Mouse (Mus musculus) hindbrain, embryonic 16.5 days (tissue): ENCODE measurements around the gene Ctc1. TPM values are rescaled to one million over a fixed set of nuclear protein-coding genes. Genes with fewer than 3 reads are reported as not detected.
"Not testable (repeated sequence)": the region's sequence is repeated elsewhere in the genome, so short reads cannot be mapped to it uniquely, and the experiment has no call there.

Source experiments
- ATAC-seq: fragments of 200-750 bp; cut with Nextera tagmentation; 2 replicates; pipeline ENCODE4 v1.8.0; 2017; ENCODE audit warnings: moderate TSS enrichment, moderate library complexity
- H3K27ac ChIP-seq: fragments of 300-500 bp; sonication (generic); 2 replicates; pipeline ENCODE4 v1.5.1; 2014; ENCODE audit warnings: low read depth, mild to moderate bottlenecking, control low read depth, low read length, moderate library complexity
- H3K27me3 ChIP-seq: fragments of 300-500 bp; sonication (generic); replicated peaks from 2 replicates; pipeline ENCODE4 v1.6.1; 2014; ENCODE audit warnings: low read length; ENCODE audit not compliant: control insufficient read depth, insufficient read depth
- H3K36me3 ChIP-seq: fragments of 300-500 bp; sonication (generic); 2 replicates; pipeline ENCODE4 v1.6.1; 2014; ENCODE audit warnings: mild to moderate bottlenecking, low read length, moderate library complexity, mixed read lengths; ENCODE audit not compliant: control insufficient read depth, insufficient read depth
- H3K4me1 ChIP-seq: fragments of 300-500 bp; sonication (generic); 2 replicates; pipeline ENCODE4 v1.6.1; 2014; ENCODE audit warnings: low read depth, low read length; ENCODE audit not compliant: control insufficient read depth, insufficient read depth
- H3K4me2 ChIP-seq: fragments of 300-500 bp; sonication (generic); 2 replicates; pipeline ENCODE4 v1.6.1; 2014; ENCODE audit warnings: mild to moderate bottlenecking, low read length, control low read depth, moderate library complexity
- H3K4me3 ChIP-seq: fragments of 300-500 bp; sonication (generic); 2 replicates; pipeline ENCODE4 v1.5.1; 2014; ENCODE audit warnings: mild to moderate bottlenecking, low read length, control low read depth, moderate library complexity
- H3K9ac ChIP-seq: fragments of 300-500 bp; sonication (generic); 2 replicates; pipeline ENCODE4 v1.6.1; 2014; ENCODE audit warnings: low read depth, mild to moderate bottlenecking, control low read depth, low read length, moderate library complexity
- H3K9me3 ChIP-seq: fragments of 300-500 bp; sonication (generic); 2 replicates; pipeline ENCODE4 v1.6.1; 2014; ENCODE audit warnings: mild to moderate bottlenecking, low read length, moderate library complexity; ENCODE audit not compliant: control insufficient read depth
- WGBS: fragments of 180-500 bp; shearing (Covaris S2); extraction: QIAGEN DNeasy Blood & Tissue Kit; methylation state at CpG from one replicate; pipeline ENCODE4 v1.1.7; 2014; 5-methylcytosine and 5-hydroxymethylcytosine counted together
- polyA plus RNA-seq: library from polyadenylated mRNA; unstranded; fragments of >200 nt; fragmentation: Nextera tagmentation; extraction: Ambion mirVana; gene quantifications from 2 replicates; pipeline ENCODE4 v1.2.1, GENCODE M21; 2015

Ctc1 gene
- polyA plus RNA-seq, 1 experiment from 2014 or later: 62.9 TPM

GRCm38 (mm10) chr11:69002782-69003181 lies 12.9 kb upstream of the Ctc1 start:
- 97% methylated on average over 4 of the region's 4 CpGs for WGBS
- not testable (repeated sequence) for H3K4me3 ChIP-seq, H3K9ac ChIP-seq, H3K9me3 ChIP-seq, H3K27me3 ChIP-seq, H3K4me1 ChIP-seq, ATAC-seq, H3K27ac ChIP-seq, H3K4me2 ChIP-seq
- H3K36me3 ChIP-seq: peaks cover 24% of the 10 kb centered on the region

GRCm38 (mm10) chr11:69003592-69003991 lies 12.1 kb upstream of the Ctc1 start:
- peaks cover 10% of the 10 kb centered on the region for H3K4me1 ChIP-seq
- 63% methylated on average over 4 of the region's 4 CpGs for whole genome bisulfite sequencing
- no peak overlapping the region for H3K27ac ChIP-seq
- no peaks in the 10 kb centered on the region for H3K27me3 ChIP-seq
- H3K9me3 ChIP-seq: no peaks in the 10 kb centered on the region
- ATAC-seq: no peak
- no peak overlapping the region for H3K4me2 ChIP-seq
- peaks cover 21% of the 10 kb centered on the region for H3K36me3 ChIP-seq
- H3K9ac ChIP-seq: no peak overlapping the region
- no peak overlapping the region for H3K4me3 ChIP-seq

- WGBS: 91% methylated on average over 7 of the region's 7 CpGs
- H3K9me3 ChIP-seq: no peaks in the 10 kb centered on the region
- H3K9ac ChIP-seq: no peak overlapping the region
- no peak overlapping the region for H3K4me2 ChIP-seq
- no peak for ATAC-seq
- no peaks in the 10 kb centered on the region for H3K27me3 ChIP-seq
- peaks cover 10% of the 10 kb centered on the region for H3K4me1 ChIP-seq
- H3K36me3 ChIP-seq: peaks cover 15% of the 10 kb centered on the region
- no peak overlapping the region for H3K4me3 ChIP-seq
- no peak overlapping the region for H3K27ac ChIP-seq
Measured at GRCm38 (mm10) chr11:69005193-69005592, 10.5 kb upstream of the Ctc1 start.

- not testable (repeated sequence) for H3K27me3 ChIP-seq, ATAC-seq, H3K4me3 ChIP-seq, H3K9ac ChIP-seq, H3K36me3 ChIP-seq, H3K27ac ChIP-seq, H3K4me2 ChIP-seq, H3K9me3 ChIP-seq
- peaks cover 15% of the 10 kb centered on the region for H3K4me1 ChIP-seq
Measured at GRCm38 (mm10) chr11:69006575-69006974, 9.1 kb upstream of the Ctc1 start.

GRCm38 (mm10) chr11:69008182-69009121 lies 7.3 kb upstream of the Ctc1 start, which contains the start of gene Pfas:
Pfas (minus strand) TSS chr11:69008460.
- no peaks in the 10 kb centered on the region for H3K27me3 ChIP-seq
- ATAC-seq: peak; percentile 83
- 9% methylated on average over 38 of the region's 38 CpGs for WGBS

GRCm38 (mm10) chr11:69009508-69009907 lies 6.2 kb upstream of the Ctc1 start:
- H3K9ac ChIP-seq: no peak overlapping the region
- ATAC-seq: no peak
- no peak overlapping the region for H3K4me2 ChIP-seq
- H3K4me1 ChIP-seq: peaks cover 15% of the 10 kb centered on the region
- 90% methylated on average over 1 of the region's 1 CpGs for WGBS
- H3K27ac ChIP-seq: no peak overlapping the region
- H3K9me3 ChIP-seq: no peaks in the 10 kb centered on the region
- H3K4me3 ChIP-seq: no peak overlapping the region
- H3K36me3 ChIP-seq: no peaks in the 10 kb centered on the region
- H3K27me3 ChIP-seq: no peaks in the 10 kb centered on the region

More at GRCm38 (mm10) chr11:69008182-69009121, 7.3 kb upstream of the Ctc1 start, which contains the start of gene Pfas:
- Histone ChIP-seq H3K9ac (peak within 1 kb of the TSS; percentile 61), H3K4me1 (peaks cover 15% of the 10 kb centered on the region), H3K36me3 (no peaks in the 10 kb centered on the region), H3K4me3 (peak within 1 kb of the TSS; percentile 55), H3K27ac (peak within 1 kb of the TSS; percentile 54; the same call in 1 of the 2 replicates), H3K4me2 (peak within 1 kb of the TSS; percentile 56), H3K9me3 (no peaks in the 10 kb centered on the region)

- no peaks in the 10 kb centered on the region for H3K9me3 ChIP-seq
- no peak for ATAC-seq
- no peak overlapping the region for H3K27ac ChIP-seq
- peak overlapping the region; percentile 87; the same call in 1 of the 2 replicates for H3K4me2 ChIP-seq
- H3K27me3 ChIP-seq: no peaks in the 10 kb centered on the region
- H3K4me3 ChIP-seq: no peak overlapping the region
- H3K4me1 ChIP-seq: peaks cover 15% of the 10 kb centered on the region
- H3K9ac ChIP-seq: no peak overlapping the region
- 93% methylated on average over 15 of the region's 15 CpGs for WGBS
- no peaks in the 10 kb centered on the region for H3K36me3 ChIP-seq
Measured at GRCm38 (mm10) chr11:69010400-69011323, 5.0 kb upstream of the Ctc1 start.

GRCm38 (mm10) chr11:69011445-69011844 lies 4.3 kb upstream of the Ctc1 start:
- WGBS: 72% methylated on average over 2 of the region's 2 CpGs
- H3K9ac ChIP-seq, ATAC-seq, H3K9me3 ChIP-seq, H3K27me3 ChIP-seq, H3K36me3 ChIP-seq: not testable (repeated sequence)
- Histone ChIP-seq H3K4me3 (peak overlapping the region; percentile 43), H3K4me1 (peaks cover 16% of the 10 kb centered on the region), H3K4me2 (peak overlapping the region; percentile 87), H3K27ac (peak overlapping the region; percentile 59; the same call in 1 of the 2 replicates)
